Mouse (Mus musculus) left cerebral cortex, adult 8-10 months (tissue): Measurements from ENCODE around the gene Sart3. TPM values are rescaled to one million over a fixed set of nuclear protein-coding genes. Genes with fewer than 3 reads are reported as not detected.
"Not testable (repeated sequence)": the region's sequence is repeated elsewhere in the genome, so short reads cannot be mapped to it uniquely, and the experiment has no call there.

Experiments used
- DNase-seq, 2 experiments: peaks; one replicate each; pipeline ENCODE4 v3.0.0; 2022; ENCODE audit warnings: low spot score in 2 of 2
- total RNA-seq, 4 experiments: library from RNA; stranded (reverse); gene quantifications; 2 replicates each; pipeline ENCODE4 v1.2.4; 2022

Sart3 gene
- 10 to 100 TPM; 38.2 to 43.8 (median 41.5) TPM for total RNA-seq

GRCm38 (mm10) chr5:113772450-113772895 is at the start of gene Sart3, which contains the start of gene Iscu:
TSS of gene Sart3 (minus strand) at chr5:113772510.
TSS of gene Iscu (plus strand) at chr5:113772748.
- DNase-seq, result peak; percentile 84 to 90

GRCm38 (mm10) chr5:113818572-113818971 is 46.3 kb upstream of the Sart3 start:
- no peak for DNase-seq

GRCm38 (mm10) chr5:113815638-113816152 is 43.4 kb upstream of the Sart3 start:
- DNase-seq, result peak in 1 of 2 experiments; percentile 31

GRCm38 (mm10) chr5:113815041-113815389 is 42.7 kb upstream of the Sart3 start:
- no peak for DNase-seq

- DNase-seq, result no peak
Measured at GRCm38 (mm10) chr5:113814111-113815040, 42.1 kb upstream of the Sart3 start.

GRCm38 (mm10) chr5:113813608-113814007 is 41.3 kb upstream of the Sart3 start:
- no peak for DNase-seq

- no peak for DNase-seq
Measured at GRCm38 (mm10) chr5:113812638-113813037, 40.3 kb upstream of the Sart3 start.

GRCm38 (mm10) chr5:113811824-113812420 is 39.6 kb upstream of the Sart3 start:
- DNase-seq, result not testable (repeated sequence)

GRCm38 (mm10) chr5:113810111-113810510 is 37.8 kb upstream of the Sart3 start:
- DNase-seq, result no peak

- DNase-seq, result no peak
Measured at GRCm38 (mm10) chr5:113808177-113808576, 35.9 kb upstream of the Sart3 start.

GRCm38 (mm10) chr5:113807712-113808111 is 35.4 kb upstream of the Sart3 start:
- no peak for DNase-seq

GRCm38 (mm10) chr5:113806414-113806813 is 34.1 kb upstream of the Sart3 start:
- no peak for DNase-seq

- no peak for DNase-seq
Measured at GRCm38 (mm10) chr5:113805301-113805700, 33.0 kb upstream of the Sart3 start.

- DNase-seq, result no peak
Measured at GRCm38 (mm10) chr5:113804395-113804966, 32.2 kb upstream of the Sart3 start.

- no peak for DNase-seq
Measured at GRCm38 (mm10) chr5:113800280-113800679, 28.0 kb upstream of the Sart3 start, which contains the start of gene Tmem119. TSS of gene Tmem119 (minus strand) at chr5:113800516.

GRCm38 (mm10) chr5:113799691-113800090 is 27.4 kb upstream of the Sart3 start:
- no peak for DNase-seq

GRCm38 (mm10) chr5:113798525-113798924 is 26.2 kb upstream of the Sart3 start:
- DNase-seq, result no peak

- no peak for DNase-seq
Measured at GRCm38 (mm10) chr5:113797149-113797882, 25.0 kb upstream of the Sart3 start.

GRCm38 (mm10) chr5:113796401-113797148 is 24.3 kb upstream of the Sart3 start:
- no peak for DNase-seq
